Comparison of ENCODE assay signal across 8 mouse cellular contexts in the genomic region with DNA sequence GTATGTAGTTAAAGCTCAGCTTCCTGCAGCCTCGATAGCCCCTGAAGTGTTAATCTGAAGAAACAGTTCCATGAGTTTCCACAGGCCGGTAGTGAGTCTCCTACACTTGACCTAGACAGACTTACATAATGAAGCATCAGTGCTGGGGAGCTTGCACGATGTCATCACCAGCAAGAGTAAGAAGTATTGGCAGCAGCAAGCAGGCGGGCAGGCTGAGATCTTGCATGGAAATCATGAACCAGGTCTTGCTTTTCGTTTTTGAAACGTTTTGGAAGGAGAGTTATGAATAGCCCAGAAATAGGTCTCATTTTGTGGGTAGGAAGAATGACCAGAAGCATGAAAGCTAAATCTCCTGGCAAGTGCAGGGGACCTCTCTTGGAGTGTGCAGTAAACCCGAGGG. TPM values are rescaled to one million over a fixed set of nuclear protein-coding genes. Genes with fewer than 3 reads are reported as not detected.
DNase-seq lines count a peak whose midpoint lies in the region; ATAC-seq and TF ChIP-seq lines count a peak whose summit lies in the region.

A gene (minus strand): TSS at position 130 of the 400 bp plus-strand sequence.

- TF ChIP-seq EP300 in heart, postnatal 0 days (IDR thresholded peaks at IDR 0.05; ENCODE audit: low read depth): no peak

- H3K4me1 ChIP-seq in heart, postnatal 0 days (ENCODE audit: control insufficient read depth, insufficient read depth): no peaks in the 10 kb centered on the region
- no peaks in the 10 kb centered on the region for H3K4me1 ChIP-seq in hindbrain, postnatal 0 days (ENCODE audit: insufficient read depth, low read length)
- H3K4me1 ChIP-seq in limb, embryonic 14.5 days (ENCODE audit: control insufficient read depth, insufficient read depth, low read length): 0 out of 2 replicates have a peak, but pooled peaks cover 2% of the 10 kb centered on the region

- H3K36me3 ChIP-seq in heart, postnatal 0 days (replicated peaks; ENCODE audit: control insufficient read depth, insufficient read depth, low read length): no peaks in the 10 kb centered on the region
- H3K36me3 ChIP-seq in hindbrain, postnatal 0 days (ENCODE audit: insufficient read depth, low read length): no peaks in the 10 kb centered on the region
- H3K36me3 ChIP-seq in limb, embryonic 14.5 days (ENCODE audit: control insufficient read depth, insufficient read depth, low read length): no peaks in the 10 kb centered on the region

- H3K9me3 ChIP-seq in heart, postnatal 0 days (replicated peaks; ENCODE audit: control insufficient read depth, low read length): no peaks in the 10 kb centered on the region
- no peaks in the 10 kb centered on the region for H3K9me3 ChIP-seq in hindbrain, postnatal 0 days (ENCODE audit: low read length)
- no peaks in the 10 kb centered on the region for H3K9me3 ChIP-seq in limb, embryonic 14.5 days (ENCODE audit: control insufficient read depth, low read length)

- peak within 1 kb of the TSS; percentile 22 for H3K4me3 ChIP-seq in heart, postnatal 0 days (ENCODE audit: low read depth, low read length)
- peak within 1 kb of the TSS; percentile 36 for H3K4me3 ChIP-seq in hindbrain, postnatal 0 days (ENCODE audit: low read length)
- peak within 1 kb of the TSS; percentile 23 for H3K4me3 ChIP-seq in limb, embryonic 14.5 days (replicated peaks; ENCODE audit: low read length)

- no peak for TF ChIP-seq CTCF in heart, postnatal 0 days (IDR thresholded peaks at IDR 0.05; ENCODE audit: low read depth)
- no peak for TF ChIP-seq CTCF in hindbrain, postnatal 0 days (IDR thresholded peaks at IDR 0.05; ENCODE audit: low read depth)

- peak within 1 kb of the TSS; percentile 45 for H3K4me2 ChIP-seq in heart, postnatal 0 days (ENCODE audit: low read depth, low read length)
- H3K4me2 ChIP-seq in hindbrain, postnatal 0 days (ENCODE audit: low read depth, low read length): peak within 1 kb of the TSS; percentile 54
- peak within 1 kb of the TSS; percentile 54 for H3K4me2 ChIP-seq in limb, embryonic 14.5 days (replicated peaks; ENCODE audit: low read depth, low read length, severe bottlenecking)

- no peak for TF ChIP-seq POLR2A in limb, embryonic 14.5 days (IDR thresholded peaks at IDR 0.05; ENCODE audit: borderline replicate concordance, extremely low read depth, insufficient read depth, insufficient read length)

- ATAC-seq in heart, postnatal 0 days (ENCODE audit: insufficient read depth, low read depth): no peak
- ATAC-seq in hindbrain, postnatal 0 days: peak; percentile 66; the same call in 1 of the 2 replicates
- no peak for ATAC-seq in limb, embryonic 14.5 days (ENCODE audit: low FRiP score, low read depth)

- DNase-seq in heart, postnatal 0 days (ENCODE audit: low spot score): no peak
- DNase-seq in heart, adult 9 months (ENCODE audit: low spot score in 2 of 2): no peak
- DNase-seq in embryo, embryonic 10 days (ENCODE audit: low spot score): peak; percentile 17
- peak; percentile 32 for DNase-seq in hindbrain, postnatal 0 days (ENCODE audit: low spot score)
- DNase-seq in limb, embryonic 14.5 days (ENCODE audit: low spot score): no peak
- DNase-seq in urinary bladder, adult 18-20 months (ENCODE audit: low spot score in 2 of 2): no peak
- no peak for DNase-seq in lung, postnatal 14 days
- DNase-seq in lung, postnatal 10 days: no peak

- 10% methylated on average over 7 of the region's 7 CpGs for WGBS in heart, postnatal 0 days
- 14% methylated on average over 7 of the region's 7 CpGs for WGBS in hindbrain, postnatal 0 days
- WGBS in limb, embryonic 14.5 days: 11% methylated on average over 7 of the region's 7 CpGs

- no peak within 1 kb of the TSS for H3K9ac ChIP-seq in heart, postnatal 0 days (replicated peaks; ENCODE audit: low read depth, low read length)
- H3K9ac ChIP-seq in hindbrain, postnatal 0 days (replicated peaks; ENCODE audit: low read length): peak within 1 kb of the TSS; percentile 45
- peak within 1 kb of the TSS; percentile 26; the same call in 1 of the 2 replicates for H3K9ac ChIP-seq in limb, embryonic 14.5 days (ENCODE audit: low read depth, low read length, severe bottlenecking)

- H3K27me3 ChIP-seq in heart, postnatal 0 days (ENCODE audit: control insufficient read depth, insufficient read depth, low read length): no peaks in the 10 kb centered on the region
- no peaks in the 10 kb centered on the region for H3K27me3 ChIP-seq in hindbrain, postnatal 0 days (ENCODE audit: insufficient read depth, low read length)
- H3K27me3 ChIP-seq in limb, embryonic 14.5 days (ENCODE audit: control insufficient read depth, insufficient read depth, low read length): no peaks in the 10 kb centered on the region

- no peak within 1 kb of the TSS for H3K27ac ChIP-seq in heart, postnatal 0 days (ENCODE audit: low read depth)
- H3K27ac ChIP-seq in hindbrain, postnatal 0 days: peak within 1 kb of the TSS; percentile 46
- no peak within 1 kb of the TSS for H3K27ac ChIP-seq in limb, embryonic 14.5 days (replicated peaks; ENCODE audit: low read depth, low read length)

RNA-seq across cellular contexts. Expression of the gene that starts here (rescaled TPM):
- 0.04 TPM in 1 of 2 replicates, not detected in the other for total RNA-seq in heart, postnatal 0 days (2014; rRNA removed; ENCODE audit: low replicate concordance)
- 0.03 and 0.04 TPM in 2 replicates for polyA plus RNA-seq in heart, postnatal 0 days (2015; fragmentation: Nextera tagmentation; extraction: Ambion mirVana)
- 16.5 and 25.5 TPM in 2 replicates for total RNA-seq in hindbrain, postnatal 0 days (2014; rRNA removed)
- polyA plus RNA-seq in hindbrain, postnatal 0 days (2015; fragmentation: Nextera tagmentation; extraction: Ambion mirVana): 29.6 and 31.7 TPM in 2 replicates
- polyA plus RNA-seq in limb, embryonic 14.5 days (2012; rRNA removed): 1.5 and 1.7 TPM in 2 replicates
- polyA plus RNA-seq in limb, embryonic 14.5 days (2014; fragmentation: Nextera tagmentation; extraction: Ambion mirVana): 1.1 and 2.0 TPM in 2 replicates

Comparison
In these comparisons a context has a peak if more than half of its experiments do, and no peak if none do; other contexts are left out.
1. RNA of the gene that starts here (total RNA-seq): 16.5 to 25.5 TPM in hindbrain, postnatal 0 days; 0.04 TPM in heart, postnatal 0 days; every median in the first group is over 10 times any median in the second.
2. RNA of the gene that starts here (polyA plus RNA-seq): 29.6 to 31.7 TPM in hindbrain, postnatal 0 days; 1.1 to 2.0 TPM in limb, embryonic 14.5 days and 0.03 to 0.04 TPM in heart, postnatal 0 days; every median in the first group is over 10 times any median in the second.
3. DNase-seq: peak in embryo, embryonic 10 days (single experiment) and hindbrain, postnatal 0 days (single experiment); none in heart, postnatal 0 days (single experiment), heart, adult 9 months (0 of 2), limb, embryonic 14.5 days (single experiment), urinary bladder, adult 18-20 months (0 of 2), lung, postnatal 14 days (single experiment) and lung, postnatal 10 days (single experiment).
4. Peak in every context shown above with its lines, with median percentiles within 50 percentile points of each other: H3K4me2 ChIP-seq and H3K4me3 ChIP-seq.